Mouse (Mus musculus) bone marrow, adult 2 months (tissue): Measurements from ENCODE around the gene Mboat7. TPM values are rescaled to one million over a fixed set of nuclear protein-coding genes. Genes with fewer than 3 reads are reported as not detected.
"Not testable (repeated sequence)": the region's sequence is repeated elsewhere in the genome, so short reads cannot be mapped to it uniquely, and the experiment has no call there.

ENCODE experiments used
- H3K27ac ChIP-seq: fragments of 200-500 bp; 2 replicates; pipeline ENCODE4 v1.5.1; 2012; ENCODE audit warnings: low read depth, mild to moderate bottlenecking, control low read depth, inconsistent platforms, low read length; ENCODE audit not compliant: control insufficient read depth, poor library complexity, insufficient read depth
- H3K4me1 ChIP-seq: fragments of 200-500 bp; 2 replicates; pipeline ENCODE4 v1.6.1; 2011; ENCODE audit warnings: low read length; ENCODE audit not compliant: control insufficient read depth, insufficient read depth
- H3K4me3 ChIP-seq: fragments of 200-500 bp; replicated peaks from 2 replicates; pipeline ENCODE3; 2011; ENCODE audit warnings: mild to moderate bottlenecking, low read depth, low read length, control low read depth; ENCODE audit not compliant: control insufficient read depth
- CTCF ChIP-seq: fragments of 200-500 bp; IDR thresholded peaks from 2 replicates; pipeline ENCODE4 v1.5.1; 2011; ENCODE audit warnings: low read length, control low read depth; ENCODE audit not compliant: control insufficient read depth, insufficient read depth
- POLR2A ChIP-seq: fragments of 200-500 bp; IDR thresholded peaks from 2 replicates; pipeline ENCODE4 v1.6.1; 2011; ENCODE audit warnings: low read depth, mild to moderate bottlenecking, control low read depth, low read length, borderline replicate concordance; ENCODE audit not compliant: control insufficient read depth
- WGBS: fragments of 180-500 bp; shearing (Covaris S2); methylation state at CpG from one replicate; pipeline ENCODE4 v1.1.7; 2018; 5-methylcytosine and 5-hydroxymethylcytosine counted together
- polyA plus RNA-seq: library from polyadenylated mRNA; stranded (reverse); fragments of >200 nt; gene quantifications from 2 replicates; pipeline ENCODE4 v1.2.4, GENCODE M21; 2011; ENCODE audit warnings: low replicate concordance; ENCODE audit not compliant: missing spikeins, insufficient read depth, insufficient read length

The Mboat7 gene
- polyA plus RNA-seq, 1 experiment: 43.5 TPM

GRCm38 (mm10) chr7:3707568-3708413 lies 14.5 kb upstream of the Mboat7 start:
- TF ChIP-seq POLR2A: no peak
- no peak for TF ChIP-seq CTCF
- Histone ChIP-seq H3K4me3 (no peak overlapping the region), H3K4me1 (peaks cover 3% of the 10 kb centered on the region; the same call in 1 of the 2 replicates), H3K27ac (peak overlapping the region; percentile 41; the same call in 1 of the 2 replicates)
- 62% methylated on average over 7 of the region's 7 CpGs for WGBS

GRCm38 (mm10) chr7:3707027-3707426 lies 13.7 kb upstream of the Mboat7 start:
- Histone ChIP-seq H3K4me3 (no peak overlapping the region), H3K4me1 (peaks cover 3% of the 10 kb centered on the region; the same call in 1 of the 2 replicates), H3K27ac (peak overlapping the region; percentile 92; the same call in 1 of the 2 replicates)
- TF ChIP-seq POLR2A (no peak), CTCF (no peak)
- 4% methylated on average over 4 of the region's 4 CpGs for WGBS

GRCm38 (mm10) chr7:3706343-3706934 lies 13.1 kb upstream of the Mboat7 start:
- Histone ChIP-seq H3K27ac (peak overlapping the region; percentile 92), H3K4me3 (peak overlapping the region; percentile 68), H3K4me1 (peaks cover 3% of the 10 kb centered on the region; the same call in 1 of the 2 replicates)
- 17% methylated on average over 11 of the region's 11 CpGs for WGBS
- TF ChIP-seq POLR2A (no peak), CTCF (no peak)

GRCm38 (mm10) chr7:3705911-3706310 lies 12.6 kb upstream of the Mboat7 start:
- peak overlapping the region; percentile 92 for H3K27ac ChIP-seq
- H3K4me3 ChIP-seq: peak overlapping the region; percentile 68
- H3K4me1 ChIP-seq: peaks cover 3% of the 10 kb centered on the region; the same call in 1 of the 2 replicates
- TF ChIP-seq POLR2A (no peak), CTCF (no peak)
- WGBS: 27% methylated on average over 6 of the region's 6 CpGs

GRCm38 (mm10) chr7:3705461-3705860 lies 12.1 kb upstream of the Mboat7 start:
- peak overlapping the region; percentile 92 for H3K27ac ChIP-seq
- 6% methylated on average over 7 of the region's 7 CpGs for WGBS
- H3K4me1 ChIP-seq: not testable (repeated sequence)
- peak overlapping the region; percentile 68 for H3K4me3 ChIP-seq

- TF ChIP-seq CTCF (no peak), POLR2A (no peak)
- Histone ChIP-seq H3K4me1 (peaks cover 3% of the 10 kb centered on the region; the same call in 1 of the 2 replicates), H3K27ac (peak overlapping the region; percentile 85), H3K4me3 (peak overlapping the region; percentile 95)
- WGBS: under 1% methylated on average over 20 of the region's 20 CpGs
These were observed 11.2 kb upstream of the Mboat7 start for GRCm38 (mm10) chr7:3704475-3704874.

GRCm38 (mm10) chr7:3703879-3704441 lies 10.6 kb upstream of the Mboat7 start, which contains the start of gene Rps9:
Gene Rps9, plus strand, starts transcription at chr7:3703993.
- Histone ChIP-seq H3K27ac (peak within 1 kb of the TSS; percentile 85), H3K4me1 (peaks cover 2% of the 10 kb centered on the region; the same call in 1 of the 2 replicates), H3K4me3 (peak within 1 kb of the TSS; percentile 95)
- TF ChIP-seq CTCF (no peak), POLR2A (peak; percentile 74)
- 1% methylated on average over 42 of the region's 42 CpGs for WGBS
